ENCODE assay signal across 18 mouse cellular contexts in the genomic region with DNA sequence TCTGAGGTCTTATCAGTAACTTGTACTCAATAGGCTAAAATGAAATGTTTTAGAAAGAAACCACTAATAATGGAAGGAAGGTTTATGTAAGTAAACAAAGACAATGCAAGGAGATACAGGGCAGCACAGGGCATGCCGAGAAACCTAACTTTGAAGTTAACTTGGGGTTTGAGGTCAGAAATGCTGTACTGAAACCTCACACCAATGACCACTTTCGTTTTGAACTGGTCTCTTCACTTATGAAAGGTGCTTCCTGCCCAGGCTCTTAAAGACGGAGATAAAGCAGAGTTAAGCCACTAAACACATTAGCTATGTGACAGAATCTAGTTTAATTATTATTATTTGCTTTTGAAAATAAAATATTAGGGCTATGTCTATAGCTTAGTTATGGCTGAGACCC.
"Had no signal": no experiment of that assay in that cellular context is flagged by ENCODE, and none has a peak within 500 bp of the region (broad histone marks: within the 10 kb centered on the region; RNA-seq: fewer than 3 reads in every experiment).

No protein-coding gene starts in this region.

- H3K4me1 ChIP-seq: liver, embryonic 13.5 days; stomach, embryonic 15.5 days had no signal

- H3K9me3 ChIP-seq: limb, embryonic 12.5 days; liver, embryonic 13.5 days; lung, embryonic 15.5 days; stomach, embryonic 15.5 days had no signal

- H3K36me3 ChIP-seq: limb, embryonic 12.5 days; liver, embryonic 13.5 days; lung, embryonic 15.5 days; stomach, embryonic 15.5 days had no signal

- H3K4me2 ChIP-seq: limb, embryonic 12.5 days; liver, embryonic 13.5 days; lung, embryonic 15.5 days; stomach, embryonic 15.5 days had no signal

- H3K4me3 ChIP-seq: layer of hippocampus, adult 2 months; limb, embryonic 12.5 days; liver, embryonic 13.5 days; lung, embryonic 15.5 days; stomach, embryonic 15.5 days had no signal

- H3K9ac ChIP-seq: limb, embryonic 12.5 days; liver, embryonic 13.5 days; liver, postnatal 0 days; lung, embryonic 15.5 days; stomach, embryonic 15.5 days had no signal

- H3K27ac ChIP-seq: layer of hippocampus, adult 2 months; limb, embryonic 12.5 days; liver, embryonic 13.5 days; lung, embryonic 15.5 days; macrophage; stomach, embryonic 15.5 days had no signal

- H3K27me3 ChIP-seq: limb, embryonic 12.5 days; liver, embryonic 13.5 days; stomach, embryonic 15.5 days had no signal

- ATAC-seq: liver, postnatal 0 days had no signal

- DNase-seq: kidney, adult 11 months; kidney, adult 9 months; kidney, postnatal 10 days; kidney, postnatal 4 days; liver; liver, embryonic 13.5 days; liver, postnatal 0 days; lung, postnatal 14 days; retina, postnatal 1 day; right cerebral cortex, postnatal 4 days; spleen, adult 18-20 months; thymus, adult 2 months; thymus, postnatal 25 days had no signal
